Mouse (Mus musculus) liver, adult 2 months (tissue): Measurements from ENCODE around the gene Cd109. TPM values are rescaled to one million over a fixed set of nuclear protein-coding genes. Genes with fewer than 3 reads are reported as not detected.
A peak's percentile ranks its signal among the peaks of the same experiment; 100 is the strongest.

ENCODE experiments used
- DNase-seq: peaks from one replicate; pipeline ENCODE4 v3.0.0-alpha.2; 2011; ENCODE audit warnings: low read depth, low spot score; ENCODE audit errors: extremely low read depth
- H3K27ac ChIP-seq: fragments of 200-500 bp; replicated peaks from 2 replicates; pipeline ENCODE4 v1.5.1; 2012; ENCODE audit warnings: low read depth, mild to moderate bottlenecking, control low read depth, inconsistent platforms, low read length; ENCODE audit not compliant: insufficient read depth
- H3K27me3 ChIP-seq: fragments of 200-500 bp; 2 replicates; pipeline ENCODE4 v1.6.1; 2012; ENCODE audit warnings: mild to moderate bottlenecking, moderate library complexity, low read length, inconsistent platforms; ENCODE audit not compliant: control insufficient read depth, insufficient read depth
- H3K36me3 ChIP-seq: fragments of 200-500 bp; 2 replicates; pipeline ENCODE4 v1.6.1; 2012; ENCODE audit warnings: low read length, inconsistent platforms; ENCODE audit not compliant: control insufficient read depth, insufficient read depth
- H3K4me1 ChIP-seq: fragments of 200-500 bp; 2 replicates; pipeline ENCODE4 v1.6.1; 2011; ENCODE audit warnings: low read length; ENCODE audit not compliant: control insufficient read depth, insufficient read depth
- H3K4me3 ChIP-seq: fragments of 200-500 bp; 2 replicates; pipeline ENCODE4 v1.5.1; 2011; ENCODE audit warnings: low read depth, mild to moderate bottlenecking, control low read depth, low read length, moderate library complexity; ENCODE audit not compliant: insufficient read depth
- H3K79me2 ChIP-seq: fragments of 200-500 bp; 2 replicates; pipeline ENCODE4 v1.6.1; 2012; ENCODE audit warnings: inconsistent platforms, mild to moderate bottlenecking, low read length, moderate library complexity; ENCODE audit not compliant: control insufficient read depth, insufficient read depth
- H3K9ac ChIP-seq: fragments of 200-500 bp; 2 replicates; pipeline ENCODE4 v1.6.1; 2012; ENCODE audit warnings: low read depth, mild to moderate bottlenecking, control low read depth, inconsistent platforms, low read length
- CTCF ChIP-seq: fragments of 200-500 bp; IDR thresholded peaks from 2 replicates; pipeline ENCODE4 v1.5.1; 2011; ENCODE audit warnings: low read depth, low read length, control low read depth
- POLR2A ChIP-seq: fragments of 200-500 bp; IDR thresholded peaks from 2 replicates; pipeline ENCODE4 v1.6.1; 2011; ENCODE audit warnings: low read length, control low read depth; ENCODE audit not compliant: insufficient read depth; ENCODE audit errors: extremely low read depth
- WGBS: fragments of 180-500 bp; shearing (Covaris S2); methylation state at CpG from one replicate; pipeline ENCODE4 v1.1.7; 2018; 5-methylcytosine and 5-hydroxymethylcytosine counted together
- polyA plus RNA-seq: library from polyadenylated mRNA; depleted of rRNA; stranded (reverse); fragments of >200 nt; gene quantifications from 2 replicates; pipeline ENCODE4 v1.2.3, GENCODE M21; 2012; rRNA removed
- total RNA-seq: library from RNA; depleted of rRNA; stranded (reverse); fragments of >200 nt; gene quantifications from 2 replicates; pipeline ENCODE4 v1.2.3, GENCODE M21; 2014; rRNA removed

The Cd109 gene
- total RNA-seq (not detected in 2 replicates), polyA plus RNA-seq (not detected in 2 replicates)

DNA sequence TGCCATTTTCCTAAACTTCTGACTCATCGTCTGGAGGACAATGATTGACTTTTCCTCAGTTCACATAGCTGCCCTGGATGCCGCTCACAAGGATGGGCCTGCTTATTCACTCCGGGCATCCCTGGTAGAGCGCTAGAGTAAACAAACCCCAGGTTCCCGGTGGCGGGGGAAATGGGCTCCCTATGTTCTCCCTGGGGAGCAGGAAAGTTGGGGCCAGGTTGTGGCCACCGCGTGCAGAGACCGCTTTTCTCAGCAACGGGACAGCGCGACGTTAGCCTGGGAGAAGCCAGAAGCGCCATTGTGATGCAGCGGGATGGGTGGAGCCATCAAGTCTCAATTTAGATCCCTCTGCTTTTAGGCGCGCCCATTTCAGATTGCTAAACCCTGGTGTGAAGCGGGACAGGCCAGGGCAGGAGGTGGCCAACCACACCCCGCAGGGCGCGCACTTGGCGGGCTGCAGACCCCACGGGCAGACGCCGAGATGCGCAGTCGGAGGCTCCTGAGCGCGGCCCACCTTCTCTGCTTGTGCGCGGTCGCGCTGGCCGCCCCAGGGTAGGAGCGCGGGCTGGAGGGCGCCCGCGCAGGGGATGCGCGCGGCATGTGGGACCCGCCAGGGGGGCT lies at the start of gene Cd109:
Gene Cd109, plus strand, starts transcription at position 146 of the 621 bp plus-strand sequence.
- no peak for DNase-seq
- Histone ChIP-seq H3K79me2 (no peaks in the 10 kb centered on the region), H3K9ac (no peak within 1 kb of the TSS), H3K36me3 (no peaks in the 10 kb centered on the region), H3K4me1 (no peaks in the 10 kb centered on the region), H3K27me3 (peaks cover 12% of the 10 kb centered on the region), H3K4me3 (peak within 1 kb of the TSS; percentile 19; the same call in 1 of the 2 replicates), H3K27ac (no peak within 1 kb of the TSS)
- 2% methylated on average over 43 of the region's 43 CpGs for WGBS
- no peak for TF ChIP-seq CTCF
- no peak for TF ChIP-seq POLR2A

DNA sequence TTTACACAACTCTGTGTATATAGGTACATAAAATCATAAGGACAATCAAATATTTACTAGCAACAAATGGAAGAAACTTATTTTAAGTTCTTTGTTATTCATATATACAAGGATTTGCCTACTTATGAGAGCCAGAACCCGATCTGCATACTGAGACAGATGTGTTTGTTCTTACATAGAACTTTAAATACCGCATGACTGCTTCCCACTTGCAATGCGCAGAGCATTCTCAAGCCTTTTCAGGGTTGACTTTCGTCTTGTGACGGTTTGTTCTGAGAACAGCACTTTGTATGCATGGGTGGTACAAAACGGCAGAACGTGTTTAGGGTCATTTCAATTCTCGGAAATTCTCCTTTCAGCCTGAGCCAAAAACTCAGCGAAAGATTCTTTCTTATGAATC lies 45.4 kb upstream of the Cd109 start:
- Histone ChIP-seq H3K27ac (no peak overlapping the region), H3K4me3 (no peak overlapping the region), H3K4me1 (no peaks in the 10 kb centered on the region), H3K9ac (no peak overlapping the region), H3K79me2 (no peaks in the 10 kb centered on the region), H3K36me3 (peaks cover 23% of the 10 kb centered on the region), H3K27me3 (no peaks in the 10 kb centered on the region)
- TF ChIP-seq POLR2A: no peak
- no peak for TF ChIP-seq CTCF
- WGBS: 98% methylated on average over 9 of the region's 9 CpGs
- no peak for DNase-seq

- 91% methylated on average over 5 of the region's 5 CpGs for WGBS
- Histone ChIP-seq H3K4me3 (no peak overlapping the region), H3K27ac (no peak overlapping the region), H3K4me1 (no peaks in the 10 kb centered on the region), H3K27me3 (no peaks in the 10 kb centered on the region), H3K36me3 (peaks cover 26% of the 10 kb centered on the region), H3K9ac (no peak overlapping the region), H3K79me2 (no peaks in the 10 kb centered on the region)
- TF ChIP-seq CTCF (no peak), POLR2A (no peak)
- no peak for DNase-seq
These were observed 38.9 kb upstream of the Cd109 start for GRCm38 (mm10) chr9:78576466-78576865.

- no peak for DNase-seq
- 88% methylated on average over 7 of the region's 7 CpGs for WGBS
These were observed 36.5 kb upstream of the Cd109 start for GRCm38 (mm10) chr9:78578824-78579223.

GRCm38 (mm10) chr9:78579644-78580396 lies 35.5 kb upstream of the Cd109 start:
- H3K4me3 ChIP-seq: no peak overlapping the region
- no peak overlapping the region for H3K9ac ChIP-seq
- H3K27me3 ChIP-seq: no peaks in the 10 kb centered on the region
- no peak for TF ChIP-seq CTCF
- no peak for TF ChIP-seq POLR2A
- H3K36me3 ChIP-seq: peaks cover 17% of the 10 kb centered on the region
- no peak overlapping the region for H3K27ac ChIP-seq
- H3K79me2 ChIP-seq: no peaks in the 10 kb centered on the region
- 73% methylated on average over 10 of the region's 10 CpGs for WGBS
- no peaks in the 10 kb centered on the region for H3K4me1 ChIP-seq
- DNase-seq: no peak

More at GRCm38 (mm10) chr9:78578824-78579223, 36.5 kb upstream of the Cd109 start:
- H3K27me3 ChIP-seq: no peaks in the 10 kb centered on the region
- H3K9ac ChIP-seq: no peak overlapping the region
- TF ChIP-seq POLR2A (no peak), CTCF (no peak)
- no peak overlapping the region for H3K27ac ChIP-seq
- no peaks in the 10 kb centered on the region for H3K4me1 ChIP-seq
- no peak overlapping the region for H3K4me3 ChIP-seq
- peaks cover 21% of the 10 kb centered on the region for H3K36me3 ChIP-seq
- no peaks in the 10 kb centered on the region for H3K79me2 ChIP-seq
